Mouse (Mus musculus) liver, adult 2 months (tissue): ENCODE measurements at regions not wholly inside any gene's neighbourhood (a gene's known extent, or its start where the extent isn't known, plus 50 kb on each side); places are given as distances from the start of the nearest gene placed in this dataset.
"Not testable (repeated sequence)": the region's sequence is repeated elsewhere in the genome, so short reads cannot be mapped to it uniquely, and the experiment has no call there.

Experiments
- DNase-seq: peaks from one replicate; pipeline ENCODE4 v3.0.0-alpha.2; 2011; ENCODE audit warnings: low read depth, low spot score; ENCODE audit errors: extremely low read depth
- H3K27ac ChIP-seq: fragments of 200-500 bp; replicated peaks from 2 replicates; pipeline ENCODE4 v1.5.1; 2012; ENCODE audit warnings: low read depth, mild to moderate bottlenecking, control low read depth, inconsistent platforms, low read length; ENCODE audit not compliant: insufficient read depth
- H3K27me3 ChIP-seq: fragments of 200-500 bp; 2 replicates; pipeline ENCODE4 v1.6.1; 2012; ENCODE audit warnings: mild to moderate bottlenecking, moderate library complexity, low read length, inconsistent platforms; ENCODE audit not compliant: control insufficient read depth, insufficient read depth
- H3K36me3 ChIP-seq: fragments of 200-500 bp; 2 replicates; pipeline ENCODE4 v1.6.1; 2012; ENCODE audit warnings: low read length, inconsistent platforms; ENCODE audit not compliant: control insufficient read depth, insufficient read depth
- H3K4me1 ChIP-seq: fragments of 200-500 bp; 2 replicates; pipeline ENCODE4 v1.6.1; 2011; ENCODE audit warnings: low read length; ENCODE audit not compliant: control insufficient read depth, insufficient read depth
- H3K4me3 ChIP-seq: fragments of 200-500 bp; 2 replicates; pipeline ENCODE4 v1.5.1; 2011; ENCODE audit warnings: low read depth, mild to moderate bottlenecking, control low read depth, low read length, moderate library complexity; ENCODE audit not compliant: insufficient read depth
- H3K79me2 ChIP-seq: fragments of 200-500 bp; 2 replicates; pipeline ENCODE4 v1.6.1; 2012; ENCODE audit warnings: inconsistent platforms, mild to moderate bottlenecking, low read length, moderate library complexity; ENCODE audit not compliant: control insufficient read depth, insufficient read depth
- H3K9ac ChIP-seq: fragments of 200-500 bp; 2 replicates; pipeline ENCODE4 v1.6.1; 2012; ENCODE audit warnings: low read depth, mild to moderate bottlenecking, control low read depth, inconsistent platforms, low read length
- CTCF ChIP-seq: fragments of 200-500 bp; IDR thresholded peaks from 2 replicates; pipeline ENCODE4 v1.5.1; 2011; ENCODE audit warnings: low read depth, low read length, control low read depth
- POLR2A ChIP-seq: fragments of 200-500 bp; IDR thresholded peaks from 2 replicates; pipeline ENCODE4 v1.6.1; 2011; ENCODE audit warnings: low read length, control low read depth; ENCODE audit not compliant: insufficient read depth; ENCODE audit errors: extremely low read depth
- WGBS: fragments of 180-500 bp; shearing (Covaris S2); methylation state at CpG from one replicate; pipeline ENCODE4 v1.1.7; 2018; 5-methylcytosine and 5-hydroxymethylcytosine counted together

DNA sequence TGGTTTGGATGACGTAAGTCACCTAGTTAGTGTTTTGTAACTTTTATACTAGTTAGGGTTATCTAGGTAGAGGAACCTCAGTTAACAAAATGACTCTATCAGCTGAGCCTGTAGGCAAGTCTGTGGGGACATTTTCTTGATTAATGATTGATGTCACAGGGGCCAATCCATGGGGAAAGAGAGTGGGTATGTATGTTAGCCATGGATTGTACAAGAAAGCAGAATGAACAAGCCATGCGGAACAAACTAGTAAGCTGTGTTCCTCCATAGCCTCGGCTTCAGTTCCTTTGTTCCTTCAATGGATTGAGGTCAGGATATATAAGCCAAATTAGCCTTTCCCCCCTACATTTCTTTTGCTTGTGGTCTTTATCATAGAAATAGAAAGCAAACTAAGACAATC, 498.7 kb upstream of the Fam241a start:
- Histone ChIP-seq H3K9ac (no peak overlapping the region), H3K27me3 (no peaks in the 10 kb centered on the region), H3K27ac (no peak overlapping the region), H3K4me3 (no peak overlapping the region), H3K79me2 (no peaks in the 10 kb centered on the region), H3K4me1 (no peaks in the 10 kb centered on the region), H3K36me3 (no peaks in the 10 kb centered on the region)
- WGBS = 85% methylated on average over 3 of the region's 3 CpGs
- no peak for DNase-seq
- TF ChIP-seq CTCF (no peak), POLR2A (no peak)

DNA sequence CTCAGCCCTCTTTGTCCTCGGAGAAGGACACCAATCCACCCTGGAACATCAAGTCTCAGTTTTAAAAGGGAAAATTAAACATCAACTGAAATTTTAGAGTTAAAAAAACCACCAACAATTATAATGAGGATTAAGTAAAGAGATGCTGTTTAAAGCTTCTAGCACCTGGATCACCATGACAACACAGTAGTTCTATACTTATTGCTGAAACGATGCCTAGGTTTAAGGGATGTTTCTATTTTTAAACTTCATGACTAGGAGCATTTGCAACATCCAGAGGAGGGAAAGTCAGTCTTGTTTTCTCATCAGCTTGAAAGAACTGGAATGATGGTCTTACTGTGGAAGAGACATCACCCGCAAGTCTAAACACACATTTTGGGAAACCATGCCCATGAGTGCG, 484.5 kb upstream of the Fam241a start:
- no peaks in the 10 kb centered on the region for H3K36me3 ChIP-seq
- 93% methylated on average over 4 of the region's 4 CpGs for WGBS

DNA sequence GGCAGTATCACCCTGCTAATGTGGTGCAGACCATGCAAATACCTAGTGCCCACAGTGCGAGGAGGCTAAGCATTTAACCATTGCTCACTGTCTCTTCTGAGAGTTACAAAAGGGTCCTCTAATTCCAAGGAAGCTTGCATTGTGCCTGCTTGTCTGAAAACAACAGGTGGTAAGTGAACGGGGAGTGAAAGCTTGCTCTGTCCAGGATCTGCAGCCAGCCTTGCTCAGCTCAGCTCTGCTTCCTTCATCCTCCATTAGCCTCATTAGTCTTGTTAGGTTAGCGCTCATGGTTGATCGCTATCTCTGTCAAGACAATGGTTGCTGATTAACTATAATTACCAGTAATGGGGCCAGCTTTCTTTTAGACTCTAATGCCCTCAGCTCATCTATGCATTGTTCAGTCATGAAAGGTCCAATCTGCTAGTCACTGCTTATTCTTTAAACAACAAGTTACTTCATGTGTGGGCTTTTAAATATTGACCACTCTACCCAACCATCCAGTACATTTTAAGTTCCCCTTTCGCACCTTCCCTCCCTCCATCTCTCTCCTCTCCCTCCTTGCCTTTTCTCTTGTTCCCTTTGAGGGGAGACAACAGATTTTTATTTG, 473.5 kb upstream of the Fam241a start:
- TF ChIP-seq POLR2A (no peak), CTCF (no peak)
- H3K27ac ChIP-seq = no peak overlapping the region
- no peaks in the 10 kb centered on the region for H3K79me2 ChIP-seq
- DNase-seq = no peak
- no peak overlapping the region for H3K9ac ChIP-seq
- H3K27me3 ChIP-seq = no peaks in the 10 kb centered on the region
- WGBS = 25% methylated on average over 5 of the region's 5 CpGs
- H3K36me3 ChIP-seq = no peaks in the 10 kb centered on the region
- no peaks in the 10 kb centered on the region for H3K4me1 ChIP-seq
- no peak overlapping the region for H3K4me3 ChIP-seq

More for the DNA sequence above, 484.5 kb upstream of the Fam241a start:
- Histone ChIP-seq H3K27me3 (no peaks in the 10 kb centered on the region), H3K27ac (no peak overlapping the region), H3K4me3 (no peak overlapping the region), H3K79me2 (no peaks in the 10 kb centered on the region), H3K4me1 (no peaks in the 10 kb centered on the region), H3K9ac (no peak overlapping the region)
- DNase-seq = no peak
- no peak for TF ChIP-seq POLR2A
- TF ChIP-seq CTCF = no peak

DNA sequence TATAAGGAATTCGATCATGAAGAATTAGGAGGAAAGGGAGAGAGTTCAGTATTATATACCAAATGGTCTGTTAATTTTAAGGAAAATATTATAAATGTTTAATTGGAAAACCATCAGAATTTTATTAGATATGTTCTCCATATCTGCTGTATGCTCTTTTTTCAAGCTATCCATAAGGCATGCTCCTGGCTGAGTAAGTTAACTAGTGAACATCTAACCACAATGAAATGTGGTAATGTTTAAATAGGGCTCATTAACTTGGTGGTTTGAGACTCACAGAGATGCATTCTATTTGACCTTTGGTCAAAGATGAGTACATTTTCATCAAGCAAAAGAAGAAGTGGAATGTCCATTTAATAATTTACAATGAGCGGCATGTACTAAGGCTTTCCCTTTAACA, 466.2 kb upstream of the Fam241a start:
- H3K4me1 ChIP-seq = no peaks in the 10 kb centered on the region
- no peak for DNase-seq
- TF ChIP-seq POLR2A (no peak), CTCF (no peak)
- H3K27ac ChIP-seq = no peak overlapping the region
- H3K9ac ChIP-seq = no peak overlapping the region
- H3K27me3 ChIP-seq = no peaks in the 10 kb centered on the region
- no peak overlapping the region for H3K4me3 ChIP-seq
- 78% methylated on average over 2 of the region's 2 CpGs for WGBS
- H3K36me3 ChIP-seq = no peaks in the 10 kb centered on the region
- no peaks in the 10 kb centered on the region for H3K79me2 ChIP-seq

DNA sequence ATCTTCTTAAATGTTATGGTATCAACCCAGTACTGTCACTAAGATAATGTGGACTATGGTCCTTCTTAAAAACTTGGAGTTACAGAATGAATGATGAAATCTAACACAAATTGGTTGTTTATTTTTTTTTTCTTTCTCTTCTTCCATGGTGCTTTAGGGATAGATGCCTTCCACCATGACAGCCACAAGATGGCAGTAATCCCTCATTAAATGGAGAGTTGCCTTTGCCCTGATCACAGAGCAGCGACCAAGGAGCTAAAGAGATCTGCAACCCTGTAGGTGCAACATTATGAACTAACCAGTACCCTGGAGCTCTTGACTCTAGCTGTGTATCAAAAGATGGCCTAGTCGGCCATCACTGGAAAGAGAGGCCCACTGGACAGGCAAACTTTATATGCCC, 453.0 kb upstream of the Fam241a start:
- WGBS = 9% methylated on average over 2 of the region's 2 CpGs
- not testable (repeated sequence) for H3K9ac ChIP-seq, H3K27ac ChIP-seq, H3K4me1 ChIP-seq, H3K4me3 ChIP-seq, H3K36me3 ChIP-seq, H3K79me2 ChIP-seq, H3K27me3 ChIP-seq
- DNase-seq = peak; percentile 10

DNA sequence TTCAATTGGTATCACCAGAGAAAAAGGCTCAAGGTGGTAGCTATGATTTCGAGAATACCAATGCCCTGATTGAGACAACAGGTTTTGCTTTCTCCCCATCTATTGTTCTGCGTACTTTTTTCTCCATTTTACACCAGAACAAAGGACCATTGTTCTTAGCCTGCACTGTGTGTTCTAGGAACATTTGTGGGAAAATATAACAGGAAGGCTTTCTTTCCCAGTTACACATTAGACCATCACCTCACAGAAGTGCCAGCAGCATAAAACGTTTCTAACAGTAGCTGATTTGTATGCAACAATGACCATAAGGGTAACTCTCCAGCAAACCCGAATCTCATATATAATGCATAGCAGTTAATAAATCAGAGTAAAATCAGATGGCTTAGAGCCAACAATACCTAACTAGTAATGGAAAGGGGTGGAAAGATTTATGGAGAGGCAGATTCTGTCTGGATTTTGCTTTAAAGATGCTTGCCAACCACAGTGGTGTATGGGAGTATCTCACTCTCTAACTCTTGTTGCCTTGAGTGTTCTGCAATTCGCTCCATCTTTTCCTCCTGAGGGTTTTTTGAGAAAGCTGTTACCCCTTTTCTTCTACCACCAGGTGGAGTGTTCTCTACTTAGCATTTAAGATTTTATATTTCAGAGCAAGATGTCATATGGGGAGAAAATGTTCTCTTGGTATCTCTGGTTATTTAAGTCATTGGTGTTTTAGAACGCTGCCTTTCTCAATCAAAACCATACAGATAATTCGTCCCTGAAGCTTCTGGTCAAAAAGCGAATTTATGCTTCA, 451.9 kb upstream of the Fam241a start:
- no peaks in the 10 kb centered on the region for H3K36me3 ChIP-seq
- no peak for DNase-seq

More for the DNA sequence above, 451.9 kb upstream of the Fam241a start:
- Histone ChIP-seq H3K4me1 (no peaks in the 10 kb centered on the region), H3K27me3 (0 out of 2 replicates have a peak, but pooled peaks cover 2% of the 10 kb centered on the region), H3K27ac (no peak overlapping the region), H3K79me2 (no peaks in the 10 kb centered on the region), H3K4me3 (no peak overlapping the region), H3K9ac (no peak overlapping the region)
- WGBS = 61% methylated on average over 8 of the region's 8 CpGs
- TF ChIP-seq POLR2A (no peak), CTCF (no peak)
